Mouse (Mus musculus) CD4-positive naive resting alpha-beta T cell, adult 76 days (primary cell): Measurements from ENCODE around the gene Wdr34. TPM values are rescaled to one million over a fixed set of nuclear protein-coding genes. Genes with fewer than 3 reads are reported as not detected.

Experiments used
- total RNA-seq: library from RNA; stranded (reverse); gene quantifications from one replicate; pipeline ENCODE4 v1.2.4, GENCODE M21; 2023

The Wdr34 gene
- total RNA-seq, result 0.73 TPM

DNA sequence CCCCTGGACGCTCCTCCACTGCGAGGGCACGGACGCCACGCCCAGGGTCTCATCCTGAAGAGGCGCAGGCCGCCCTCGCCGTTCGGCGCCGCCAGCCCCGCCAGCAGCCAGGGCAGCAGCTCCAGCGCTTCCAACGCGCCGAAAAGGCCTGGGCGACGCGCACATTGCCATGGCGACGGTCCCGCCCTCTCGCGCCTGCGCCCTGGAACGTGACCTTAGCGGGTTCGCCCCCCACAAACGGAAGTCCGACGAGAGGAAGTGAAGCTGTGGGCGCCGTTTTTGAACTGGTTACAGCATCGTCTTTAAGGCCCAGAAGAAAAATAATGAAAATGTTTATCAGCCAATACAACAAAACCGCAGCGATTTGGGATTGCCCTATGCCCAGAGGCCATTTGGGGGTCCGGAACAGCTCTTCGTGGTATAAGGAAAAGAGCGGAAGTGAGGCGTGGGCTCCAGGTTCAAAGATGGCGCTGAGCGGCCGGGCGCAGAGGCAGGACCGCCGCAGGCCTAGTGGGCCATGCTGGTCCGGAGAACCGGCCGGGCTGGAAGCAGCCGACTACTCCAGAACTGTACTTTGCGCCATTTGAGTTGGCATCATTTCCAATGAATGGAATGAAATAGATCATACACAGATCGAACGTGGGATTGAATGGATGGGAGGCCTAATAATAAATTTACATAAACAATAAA lies at the start of gene Wdr34:
TSS of gene Wdr34 (minus strand) at position 183 of the 690 bp plus-strand sequence.

DNA sequence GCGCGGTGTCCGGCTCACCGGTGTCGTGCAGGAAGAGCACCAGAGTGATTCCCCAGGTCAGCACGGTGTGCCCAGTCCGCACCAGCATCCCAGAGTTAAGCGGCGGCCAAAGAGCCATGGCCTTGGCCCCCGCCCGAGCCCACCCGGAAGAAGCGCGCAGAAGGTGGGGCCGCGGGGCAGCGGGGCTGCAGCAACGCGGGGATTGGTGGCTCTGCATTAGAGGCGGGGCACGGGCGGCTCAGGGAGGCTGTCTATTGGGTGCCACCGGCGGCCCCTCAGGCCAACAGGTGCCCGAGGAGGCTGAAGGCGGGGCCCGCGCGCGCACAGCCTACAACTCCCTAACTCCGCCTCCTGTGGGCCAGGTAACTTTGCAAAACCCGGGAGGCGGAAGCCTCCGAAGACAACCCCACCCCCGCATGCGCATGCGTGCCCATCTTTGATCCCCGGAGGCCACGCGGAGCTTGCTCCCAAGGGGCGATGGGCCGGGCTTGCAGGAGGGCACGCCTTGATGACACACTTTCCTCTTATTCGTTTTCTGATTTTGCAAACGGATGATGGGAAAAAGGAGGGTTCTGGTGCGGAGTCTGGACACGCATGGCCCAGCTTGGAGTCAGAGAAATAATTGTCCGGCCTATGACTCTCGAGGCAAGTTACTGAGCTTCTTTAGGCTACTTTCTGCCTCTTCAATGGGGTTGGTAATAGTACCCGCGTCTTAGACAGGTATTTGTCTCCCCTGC lies 45.0 kb upstream of the Wdr34 start, which contains the start of gene Zdhhc12:
TSS of gene Zdhhc12 (minus strand) at position 178 of the 737 bp plus-strand sequence.

DNA sequence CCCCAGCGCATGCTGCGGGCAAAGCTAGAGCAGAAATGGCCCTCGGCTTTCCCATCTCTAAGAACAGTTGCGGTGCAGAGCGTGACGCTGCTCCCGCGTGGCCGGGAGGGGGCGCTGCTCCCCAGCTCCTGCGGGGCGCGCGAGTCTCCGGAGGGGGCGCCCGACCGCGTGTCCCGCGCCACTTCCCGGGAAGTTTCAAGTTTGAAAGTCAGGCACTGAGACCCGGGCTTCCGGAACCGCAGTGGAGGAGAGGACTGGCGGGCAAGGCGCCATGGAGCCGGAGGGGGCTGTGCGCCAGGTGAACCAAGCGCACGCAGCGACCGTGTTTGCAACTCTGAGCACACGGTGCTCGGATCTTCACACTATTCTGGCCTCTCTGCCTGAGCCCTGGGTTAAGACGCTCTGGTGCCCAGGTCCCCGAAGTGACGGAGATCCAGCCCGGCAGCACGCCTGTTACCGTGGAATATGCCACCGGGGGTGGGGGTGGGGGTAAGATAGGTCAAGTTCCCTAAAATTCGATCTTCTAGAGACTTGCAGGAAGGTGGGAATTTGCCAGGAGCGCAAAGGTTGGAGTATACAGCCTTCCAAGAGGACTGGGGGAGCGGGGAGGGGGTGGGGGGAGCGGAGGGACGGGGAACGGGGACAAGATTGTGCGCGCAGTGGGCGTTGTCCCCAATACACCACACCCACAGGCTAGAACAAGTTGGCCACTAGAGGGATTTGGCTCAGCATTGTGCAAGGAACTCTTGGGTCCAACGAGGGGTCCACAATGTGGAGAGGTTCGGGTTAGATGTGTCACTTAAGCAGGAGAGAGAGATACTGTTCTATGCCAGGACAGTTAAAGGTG lies 29.0 kb upstream of the Wdr34 start, which contains the start of gene Pkn3:
TSS of gene Pkn3 (plus strand) at position 183 of the 847 bp plus-strand sequence.

DNA sequence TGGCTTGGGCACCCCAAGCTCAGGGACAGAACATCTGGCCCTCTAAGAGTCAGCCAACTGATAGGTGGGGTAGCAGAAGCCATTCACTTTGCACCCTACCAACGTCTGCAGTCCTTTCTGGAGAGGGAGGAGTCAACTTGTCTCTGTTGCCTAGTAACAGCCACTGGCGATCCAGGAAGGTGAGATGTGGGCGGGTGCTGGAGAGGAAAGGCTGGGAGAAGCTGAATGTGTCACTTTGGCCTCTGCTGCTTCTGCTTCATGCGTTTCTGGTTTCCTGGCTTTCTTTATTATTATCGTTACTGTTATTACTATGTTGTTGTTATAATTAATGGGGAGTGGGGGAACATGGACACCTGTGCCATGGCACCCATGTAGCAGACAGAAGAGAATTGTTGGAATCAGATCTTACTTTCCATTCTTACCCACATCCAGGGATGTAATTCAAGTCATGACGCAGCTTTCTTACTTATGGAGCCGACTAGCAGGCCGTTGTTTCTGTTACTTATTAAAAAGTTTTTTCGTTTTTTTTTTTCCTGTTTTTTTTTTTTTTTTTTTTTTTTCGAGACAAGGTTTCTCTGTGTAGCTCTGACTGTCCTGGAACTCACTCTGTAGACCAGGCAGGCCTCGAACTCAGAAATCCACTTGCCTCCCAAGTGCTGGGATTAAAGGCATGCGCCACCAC lies 8.7 kb upstream of the Wdr34 start, which contains the start of gene Set:
TSS of gene Set (plus strand) at position 156 of the 682 bp plus-strand sequence.

Other genes with a start within 250 kb of the Wdr34 start
- gene Slc27a4, start 246.2 kb downstream of the Wdr34 start, total RNA-seq, result 13.9 TPM
- 59.4 TPM for gene Urm1, start 228.8 kb downstream of the Wdr34 start, total RNA-seq
- 2.2 TPM for gene Cercam, start 179.7 kb downstream of the Wdr34 start, total RNA-seq
- gene Odf2, start 159.7 kb downstream of the Wdr34 start, total RNA-seq, result 82.2 TPM
- 78.1 TPM for gene Gle1, start 113.5 kb downstream of the Wdr34 start, total RNA-seq
- 284 TPM for gene Sptan1, start 83.3 kb downstream of the Wdr34 start, total RNA-seq
- 207 TPM for gene Set, start 8.5 kb upstream of the Wdr34 start, total RNA-seq
- 0.67 TPM for gene Pkn3, start 28.8 kb upstream of the Wdr34 start, total RNA-seq
- 10.0 TPM for gene Zdhhc12, start 44.8 kb upstream of the Wdr34 start, total RNA-seq
- gene Zer1, start 75.7 kb upstream of the Wdr34 start, total RNA-seq, result 81.2 TPM
- gene Tbc1d13, start 84.9 kb upstream of the Wdr34 start, total RNA-seq, result 30.3 TPM
- 13.2 TPM for gene Endog, start 122.6 kb upstream of the Wdr34 start, total RNA-seq
- 19.0 TPM for gene Spout1, start 129.6 kb upstream of the Wdr34 start, total RNA-seq
- 12.2 TPM for gene Kyat1, start 157.0 kb upstream of the Wdr34 start, total RNA-seq
- gene Lrrc8a, start 188.8 kb upstream of the Wdr34 start, total RNA-seq, result 64.4 TPM
- 6.5 TPM for gene Gm28035, start 191.7 kb upstream of the Wdr34 start, total RNA-seq
- gene Phyhd1, start 217.3 kb upstream of the Wdr34 start, total RNA-seq, result 11.6 TPM
- gene Gm28038, start 232.2 kb upstream of the Wdr34 start, total RNA-seq, result not detected
- 9.9 TPM for gene Dolk, start 237.5 kb upstream of the Wdr34 start, total RNA-seq
- 48.7 TPM for gene Nup188, start 237.5 kb upstream of the Wdr34 start, total RNA-seq